Mouse (Mus musculus) WW6 (cell line): Measurements from ENCODE around the gene Mxi1.

ENCODE experiments used
- DNase-seq: peaks from one replicate; pipeline ENCODE4 v3.0.0-alpha.2; 2013; ENCODE audit warnings: low read depth, low spot score

Mxi1 gene

GRCm38 (mm10) chr19:53310348-53310747 is at the start of gene Mxi1:
Mxi1 (plus strand) TSS chr19:53310518.
- no peak for DNase-seq

GRCm38 (mm10) chr19:53260828-53261227 is 49.5 kb upstream of the Mxi1 start:
- DNase-seq, result no peak

- no peak for DNase-seq
These were observed 48.3 kb upstream of the Mxi1 start for GRCm38 (mm10) chr19:53262061-53262460.

GRCm38 (mm10) chr19:53263859-53264733 is 46.2 kb upstream of the Mxi1 start:
- no peak for DNase-seq

GRCm38 (mm10) chr19:53264821-53265727 is 45.2 kb upstream of the Mxi1 start:
- DNase-seq, result no peak

GRCm38 (mm10) chr19:53267305-53267704 is 43.0 kb upstream of the Mxi1 start:
- DNase-seq, result no peak

GRCm38 (mm10) chr19:53273055-53273722 is 37.1 kb upstream of the Mxi1 start:
- DNase-seq, result no peak

- DNase-seq, result no peak
These were observed 36.4 kb upstream of the Mxi1 start for GRCm38 (mm10) chr19:53273781-53274428.

- DNase-seq, result no peak
These were observed 35.1 kb upstream of the Mxi1 start for GRCm38 (mm10) chr19:53275204-53275603.

GRCm38 (mm10) chr19:53276902-53277707 is 33.2 kb upstream of the Mxi1 start:
- no peak for DNase-seq

GRCm38 (mm10) chr19:53278491-53279415 is 31.6 kb upstream of the Mxi1 start:
- no peak for DNase-seq

- DNase-seq, result no peak
These were observed 30.1 kb upstream of the Mxi1 start for GRCm38 (mm10) chr19:53280254-53280653.

- no peak for DNase-seq
These were observed 27.7 kb upstream of the Mxi1 start for GRCm38 (mm10) chr19:53282571-53282970.

GRCm38 (mm10) chr19:53283742-53284141 is 26.6 kb upstream of the Mxi1 start:
- no peak for DNase-seq

GRCm38 (mm10) chr19:53284268-53285208 is 25.8 kb upstream of the Mxi1 start:
- no peak for DNase-seq

GRCm38 (mm10) chr19:53296331-53297254 is 13.7 kb upstream of the Mxi1 start:
- DNase-seq, result no peak

- no peak for DNase-seq
These were observed 11.0 kb upstream of the Mxi1 start for GRCm38 (mm10) chr19:53299156-53299828.
